Mouse (Mus musculus) forebrain, embryonic 13.5 days (tissue): ENCODE measurements around the gene Angptl8. TPM values are rescaled to one million over a fixed set of nuclear protein-coding genes. Genes with fewer than 3 reads are reported as not detected.
"Not testable (repeated sequence)": the region's sequence is repeated elsewhere in the genome, so short reads cannot be mapped to it uniquely, and the experiment has no call there.

Experiments used
- ATAC-seq: fragments of 200-750 bp; cut with Nextera tagmentation; 2 replicates; pipeline ENCODE4 v1.8.0; 2017
- H3K27ac ChIP-seq: fragments of 300-500 bp; sonication (generic); 2 replicates; pipeline ENCODE4 v1.5.1; 2015; ENCODE audit warnings: inconsistent platforms, mild to moderate bottlenecking, moderate library complexity
- H3K27me3 ChIP-seq: fragments of 300-500 bp; sonication (generic); 2 replicates; pipeline ENCODE4 v1.6.1; 2015; ENCODE audit warnings: mild to moderate bottlenecking, inconsistent platforms
- H3K36me3 ChIP-seq: fragments of 300-500 bp; sonication (generic); 2 replicates; pipeline ENCODE4 v1.6.1; 2015; ENCODE audit warnings: mild to moderate bottlenecking, inconsistent platforms; ENCODE audit not compliant: poor library complexity, severe bottlenecking
- H3K4me1 ChIP-seq: fragments of 300-500 bp; sonication (generic); 2 replicates; pipeline ENCODE4 v1.6.1; 2015; ENCODE audit warnings: inconsistent platforms
- H3K4me2 ChIP-seq: fragments of 300-500 bp; sonication (generic); 2 replicates; pipeline ENCODE4 v1.6.1; 2015; ENCODE audit warnings: inconsistent platforms, mild to moderate bottlenecking, moderate library complexity
- H3K4me3 ChIP-seq: fragments of 300-500 bp; sonication (generic); 2 replicates; pipeline ENCODE4 v1.5.1; 2015; ENCODE audit warnings: mild to moderate bottlenecking, inconsistent platforms
- H3K9ac ChIP-seq: fragments of 300-500 bp; sonication (generic); 2 replicates; pipeline ENCODE4 v1.6.1; 2015; ENCODE audit warnings: mild to moderate bottlenecking, inconsistent platforms
- H3K9me3 ChIP-seq: fragments of 300-500 bp; sonication (generic); replicated peaks from 2 replicates; pipeline ENCODE4 v1.6.1; 2016; ENCODE audit warnings: inconsistent platforms
- WGBS: fragments of 180-500 bp; shearing (Covaris S2); methylation state at CpG from one replicate; pipeline ENCODE4 v1.1.7; 2015; 5-methylcytosine and 5-hydroxymethylcytosine counted together
- polyA plus RNA-seq: library from polyadenylated mRNA; unstranded; fragments of >200 nt; fragmentation: Nextera tagmentation; extraction: Ambion mirVana; gene quantifications from 2 replicates; pipeline ENCODE4 v1.2.1, GENCODE M21; 2015

Angptl8 gene
- polyA plus RNA-seq, 1 experiment from 2014 or later, result not detected

GRCm38 (mm10) chr9:21853961-21854360 is 18.7 kb downstream of the Angptl8 start:
- ATAC-seq, result no peak

GRCm38 (mm10) chr9:21854894-21855293 is 19.6 kb downstream of the Angptl8 start:
- H3K9ac ChIP-seq, result no peak overlapping the region
- H3K9me3 ChIP-seq, result no peaks in the 10 kb centered on the region
- H3K4me1 ChIP-seq, result peaks cover 7% of the 10 kb centered on the region; the same call in 1 of the 2 replicates
- ATAC-seq, result no peak
- H3K27me3 ChIP-seq, result no peaks in the 10 kb centered on the region
- 90% methylated on average over 6 of the region's 6 CpGs for WGBS
- H3K36me3 ChIP-seq, result no peaks in the 10 kb centered on the region
- no peak overlapping the region for H3K27ac ChIP-seq
- H3K4me3 ChIP-seq, result no peak overlapping the region
- no peak overlapping the region for H3K4me2 ChIP-seq

More at GRCm38 (mm10) chr9:21853961-21854360, 18.7 kb downstream of the Angptl8 start:
- Histone ChIP-seq H3K9me3 (no peaks in the 10 kb centered on the region), H3K27ac (no peak overlapping the region), H3K36me3 (no peaks in the 10 kb centered on the region), H3K27me3 (no peaks in the 10 kb centered on the region), H3K4me3 (no peak overlapping the region), H3K9ac (no peak overlapping the region), H3K4me1 (peaks cover 7% of the 10 kb centered on the region; the same call in 1 of the 2 replicates), H3K4me2 (no peak overlapping the region)
- WGBS, result 82% methylated on average over 5 of the region's 5 CpGs

GRCm38 (mm10) chr9:21857501-21857900 is 22.2 kb downstream of the Angptl8 start:
- Histone ChIP-seq H3K4me3 (no peak overlapping the region), H3K9ac (no peak overlapping the region), H3K27ac (no peak overlapping the region), H3K4me1 (no peaks in the 10 kb centered on the region), H3K36me3 (no peaks in the 10 kb centered on the region), H3K27me3 (no peaks in the 10 kb centered on the region), H3K4me2 (no peak overlapping the region), H3K9me3 (no peaks in the 10 kb centered on the region)
- no peak for ATAC-seq
- 84% methylated on average over 2 of the region's 2 CpGs for WGBS

GRCm38 (mm10) chr9:21858084-21858483 is 22.8 kb downstream of the Angptl8 start:
- no peaks in the 10 kb centered on the region for H3K27me3 ChIP-seq
- WGBS, result 82% methylated on average over 6 of the region's 6 CpGs
- no peak overlapping the region for H3K27ac ChIP-seq
- H3K9me3 ChIP-seq, result no peaks in the 10 kb centered on the region
- H3K4me3 ChIP-seq, result no peak overlapping the region
- no peak overlapping the region for H3K9ac ChIP-seq
- H3K4me2 ChIP-seq, result no peak overlapping the region
- no peaks in the 10 kb centered on the region for H3K4me1 ChIP-seq
- no peak for ATAC-seq
- H3K36me3 ChIP-seq, result no peaks in the 10 kb centered on the region

- Histone ChIP-seq H3K9me3 (no peaks in the 10 kb centered on the region), H3K4me2 (no peak overlapping the region), H3K36me3 (no peaks in the 10 kb centered on the region), H3K9ac (no peak overlapping the region), H3K4me1 (no peaks in the 10 kb centered on the region), H3K4me3 (no peak overlapping the region), H3K27ac (no peak overlapping the region), H3K27me3 (no peaks in the 10 kb centered on the region)
- 97% methylated on average over 3 of the region's 3 CpGs for WGBS
- ATAC-seq, result no peak
Measured at GRCm38 (mm10) chr9:21859606-21860005, 24.3 kb downstream of the Angptl8 start.

GRCm38 (mm10) chr9:21860349-21860748 is 25.0 kb downstream of the Angptl8 start:
- not testable (repeated sequence) for H3K4me2 ChIP-seq, H3K9me3 ChIP-seq, H3K4me1 ChIP-seq, ATAC-seq, H3K9ac ChIP-seq, H3K36me3 ChIP-seq, H3K27ac ChIP-seq, H3K27me3 ChIP-seq, H3K4me3 ChIP-seq
- WGBS, result 67% methylated on average over 6 of the region's 6 CpGs

- WGBS, result 70% methylated on average over 1 of the region's 1 CpGs
- no peaks in the 10 kb centered on the region for H3K27me3 ChIP-seq
- H3K27ac ChIP-seq, result no peak overlapping the region
Measured at GRCm38 (mm10) chr9:21862181-21862580, 26.9 kb downstream of the Angptl8 start.

GRCm38 (mm10) chr9:21865673-21866398 is 30.5 kb downstream of the Angptl8 start:
- H3K27ac ChIP-seq, result peak overlapping the region; percentile 7; the same call in 1 of the 2 replicates
- WGBS, result 68% methylated on average over 5 of the region's 5 CpGs
- no peak for ATAC-seq
- H3K4me2 ChIP-seq, result no peak overlapping the region
- H3K27me3 ChIP-seq, result no peaks in the 10 kb centered on the region
- H3K36me3 ChIP-seq, result no peaks in the 10 kb centered on the region
- no peaks in the 10 kb centered on the region for H3K4me1 ChIP-seq
- no peak overlapping the region for H3K4me3 ChIP-seq
- no peaks in the 10 kb centered on the region for H3K9me3 ChIP-seq
- no peak overlapping the region for H3K9ac ChIP-seq

More at GRCm38 (mm10) chr9:21862181-21862580, 26.9 kb downstream of the Angptl8 start:
- H3K9ac ChIP-seq, result no peak overlapping the region
- no peaks in the 10 kb centered on the region for H3K4me1 ChIP-seq
- no peaks in the 10 kb centered on the region for H3K9me3 ChIP-seq
- no peak overlapping the region for H3K4me3 ChIP-seq
- no peak for ATAC-seq
- H3K4me2 ChIP-seq, result no peak overlapping the region
- no peaks in the 10 kb centered on the region for H3K36me3 ChIP-seq

- H3K4me1 ChIP-seq, result no peaks in the 10 kb centered on the region
- H3K9ac ChIP-seq, result no peak overlapping the region
- H3K27ac ChIP-seq, result peak overlapping the region; percentile 7; the same call in 1 of the 2 replicates
- H3K9me3 ChIP-seq, result no peaks in the 10 kb centered on the region
- no peaks in the 10 kb centered on the region for H3K27me3 ChIP-seq
- 68% methylated on average over 2 of the region's 2 CpGs for WGBS
- no peak overlapping the region for H3K4me2 ChIP-seq
- H3K36me3 ChIP-seq, result no peaks in the 10 kb centered on the region
- no peak for ATAC-seq
- H3K4me3 ChIP-seq, result no peak overlapping the region
Measured at GRCm38 (mm10) chr9:21866641-21867040, 31.3 kb downstream of the Angptl8 start.

GRCm38 (mm10) chr9:21867726-21868125 is 32.4 kb downstream of the Angptl8 start:
- no peak overlapping the region for H3K9ac ChIP-seq
- H3K36me3 ChIP-seq, result no peaks in the 10 kb centered on the region
- whole genome bisulfite sequencing, result 91% methylated on average over 3 of the region's 3 CpGs
- no peaks in the 10 kb centered on the region for H3K4me1 ChIP-seq
- H3K27me3 ChIP-seq, result no peaks in the 10 kb centered on the region
- H3K27ac ChIP-seq, result no peak overlapping the region
- H3K4me2 ChIP-seq, result no peak overlapping the region
- no peak overlapping the region for H3K4me3 ChIP-seq
- H3K9me3 ChIP-seq, result no peaks in the 10 kb centered on the region
- no peak for ATAC-seq

GRCm38 (mm10) chr9:21869290-21869689 is 34.0 kb downstream of the Angptl8 start:
- ATAC-seq, H3K36me3 ChIP-seq, H3K9ac ChIP-seq, H3K4me2 ChIP-seq, H3K4me3 ChIP-seq, H3K27me3 ChIP-seq, H3K9me3 ChIP-seq, H3K4me1 ChIP-seq, H3K27ac ChIP-seq: not testable (repeated sequence)
- 54% methylated on average over 7 of the region's 7 CpGs for WGBS

- H3K27me3 ChIP-seq, result no peaks in the 10 kb centered on the region
Measured at GRCm38 (mm10) chr9:21870879-21871524, 35.7 kb downstream of the Angptl8 start.

More at GRCm38 (mm10) chr9:21870879-21871524, 35.7 kb downstream of the Angptl8 start:
- Histone ChIP-seq H3K4me3 (no peak overlapping the region), H3K9me3 (no peaks in the 10 kb centered on the region), H3K36me3 (no peaks in the 10 kb centered on the region), H3K9ac (no peak overlapping the region), H3K4me1 (no peaks in the 10 kb centered on the region), H3K4me2 (peak overlapping the region; percentile 40), H3K27ac (no peak overlapping the region)
- WGBS, result 15% methylated on average over 20 of the region's 20 CpGs
- peak; percentile 43; the same call in 1 of the 2 replicates for ATAC-seq
